Mouse (Mus musculus): ENCODE measurements around the gene Dgke. TPM values are rescaled to one million over a fixed set of nuclear protein-coding genes. Genes with fewer than 3 reads are reported as not detected.

Gene Dgke
- polyA plus RNA-seq, 1 experiment from 2014 or later = 9.5 TPM

GRCm38 (mm10) chr11:89071522-89071921 is 4.9 kb upstream of the Dgke start:
- H3K36me3 ChIP-seq = no peaks in the 10 kb centered on the region
- peaks cover 3% of the 10 kb centered on the region for H3K4me1 ChIP-seq
- no peak overlapping the region for H3K9ac ChIP-seq (replicated peaks)
- 80% methylated on average over 5 of the region's 5 CpGs for WGBS
- no peaks in the 10 kb centered on the region for H3K9me3 ChIP-seq
- no peak overlapping the region for H3K27ac ChIP-seq (replicated peaks)
- no peaks in the 10 kb centered on the region; the same call in 1 of the 2 replicates for H3K27me3 ChIP-seq
- H3K4me3 ChIP-seq = no peak overlapping the region
- no peak overlapping the region for H3K4me2 ChIP-seq (replicated peaks)
- ATAC-seq (ENCODE audit: low FRiP score, low read depth) = no peak

GRCm38 (mm10) chr11:89069303-89069702 is 2.7 kb upstream of the Dgke start:
- H3K36me3 ChIP-seq = no peaks in the 10 kb centered on the region
- H3K9me3 ChIP-seq = no peaks in the 10 kb centered on the region
- H3K27me3 ChIP-seq = no peaks in the 10 kb centered on the region; the same call in 1 of the 2 replicates
- H3K4me2 ChIP-seq (replicated peaks) = no peak overlapping the region
- no peak overlapping the region for H3K27ac ChIP-seq (replicated peaks)
- H3K4me1 ChIP-seq = no peaks in the 10 kb centered on the region
- no peak overlapping the region for H3K9ac ChIP-seq (replicated peaks)
- no peak for ATAC-seq (ENCODE audit: low FRiP score, low read depth)
- 26% methylated on average over 6 of the region's 6 CpGs for WGBS
- no peak overlapping the region for H3K4me3 ChIP-seq

- H3K9ac ChIP-seq (replicated peaks) = no peak overlapping the region
- H3K4me1 ChIP-seq = no peaks in the 10 kb centered on the region
Observed at GRCm38 (mm10) chr11:89068649-89069048, 2.0 kb upstream of the Dgke start.

DNA sequence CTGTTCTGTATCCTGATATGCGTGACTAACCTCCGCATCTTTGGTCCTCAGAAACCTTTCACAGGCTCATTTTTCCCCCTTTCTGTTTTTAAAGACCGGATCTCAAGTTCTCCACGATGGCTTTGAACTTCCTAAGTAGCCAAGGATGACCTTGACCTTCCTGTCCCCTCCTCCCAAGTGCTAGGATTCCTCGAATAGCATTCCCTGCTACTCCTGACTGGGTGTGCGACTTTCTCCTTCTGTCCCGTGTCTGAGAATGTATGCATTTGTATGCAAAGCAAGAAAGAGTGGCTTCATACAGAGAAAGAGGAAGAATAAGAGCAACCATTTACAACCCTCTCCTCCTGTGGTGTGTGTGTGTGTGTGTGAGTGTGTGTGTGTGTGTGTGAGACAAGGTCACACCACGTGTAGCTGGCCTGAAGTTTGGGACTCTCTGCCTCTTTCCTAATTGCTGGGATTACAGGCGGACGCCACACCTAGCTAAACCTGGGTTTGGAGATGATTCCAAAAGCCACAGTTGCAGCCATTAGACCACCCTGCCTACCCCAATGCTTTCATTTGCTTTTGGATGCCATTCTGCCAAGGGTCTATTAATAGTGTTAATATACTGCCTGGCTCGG is 1.3 kb upstream of the Dgke start:
- H3K27me3 ChIP-seq = no peaks in the 10 kb centered on the region; the same call in 1 of the 2 replicates
- no peak for ATAC-seq (ENCODE audit: low FRiP score, low read depth)
- no peaks in the 10 kb centered on the region for H3K9me3 ChIP-seq
- H3K9ac ChIP-seq (replicated peaks) = 0 out of 2 replicates have a peak overlapping the region, but pooled peaks have one; percentile 16
- no peaks in the 10 kb centered on the region for H3K36me3 ChIP-seq
- H3K27ac ChIP-seq (replicated peaks) = no peak overlapping the region
- 75% methylated on average over 11 of the region's 11 CpGs for WGBS
- H3K4me3 ChIP-seq = no peak overlapping the region
- no peaks in the 10 kb centered on the region for H3K4me1 ChIP-seq
- H3K4me2 ChIP-seq (replicated peaks) = no peak overlapping the region

More at GRCm38 (mm10) chr11:89068649-89069048, 2.0 kb upstream of the Dgke start:
- Histone ChIP-seq H3K9me3 (no peaks in the 10 kb centered on the region), H3K27ac (replicated peaks) (no peak overlapping the region), H3K4me2 (replicated peaks) (no peak overlapping the region), H3K36me3 (no peaks in the 10 kb centered on the region), H3K4me3 (no peak overlapping the region), H3K27me3 (no peaks in the 10 kb centered on the region; the same call in 1 of the 2 replicates)
- no peak for ATAC-seq (ENCODE audit: low FRiP score, low read depth)
- WGBS = 94% methylated on average over 14 of the region's 14 CpGs

DNA sequence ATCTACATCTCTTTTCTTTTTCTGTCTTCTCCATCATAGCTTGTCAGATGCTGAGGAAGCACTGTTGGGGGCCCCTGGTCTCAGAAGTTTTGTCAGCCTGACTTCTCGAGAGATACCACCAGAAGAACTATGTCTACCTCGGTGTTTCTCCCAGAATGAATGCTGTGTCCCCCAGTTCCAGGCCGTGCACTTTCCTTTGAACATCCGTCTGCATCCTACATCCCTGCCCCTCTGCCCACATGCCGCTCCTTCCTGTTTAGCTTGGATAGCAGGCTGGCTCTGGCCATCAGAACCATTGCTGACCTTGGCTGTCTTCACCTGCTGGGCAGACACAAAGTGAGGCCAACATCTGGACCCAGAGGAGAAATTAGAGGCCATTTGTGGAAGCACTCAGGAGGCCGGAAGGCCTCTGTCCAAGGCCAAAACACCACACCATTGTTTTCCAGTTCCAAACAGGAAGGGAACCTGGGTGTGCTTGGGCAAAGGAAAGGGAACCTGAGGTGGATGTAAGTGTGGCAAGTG is 712 bp upstream of the Dgke start:
- H3K9ac ChIP-seq (replicated peaks) = no peak overlapping the region
- 71% methylated on average over 6 of the region's 6 CpGs for WGBS
- no peak for ATAC-seq (ENCODE audit: low FRiP score, low read depth)

GRCm38 (mm10) chr11:89066126-89066525 is 524 bp downstream of the Dgke start:
- no peaks in the 10 kb centered on the region for H3K9me3 ChIP-seq
- H3K4me3 ChIP-seq = no peak overlapping the region
- H3K9ac ChIP-seq (replicated peaks) = no peak overlapping the region
- H3K36me3 ChIP-seq = no peaks in the 10 kb centered on the region
- ATAC-seq (ENCODE audit: low FRiP score, low read depth) = no peak
- H3K27ac ChIP-seq (replicated peaks) = no peak overlapping the region
- no peaks in the 10 kb centered on the region; the same call in 1 of the 2 replicates for H3K27me3 ChIP-seq
- no peaks in the 10 kb centered on the region for H3K4me1 ChIP-seq
- no peak overlapping the region for H3K4me2 ChIP-seq (replicated peaks)
- WGBS = 81% methylated on average over 6 of the region's 6 CpGs

More for the DNA sequence above, 712 bp upstream of the Dgke start:
- Histone ChIP-seq H3K27ac (replicated peaks) (no peak overlapping the region), H3K4me3 (no peak overlapping the region), H3K4me2 (replicated peaks) (no peak overlapping the region), H3K4me1 (no peaks in the 10 kb centered on the region), H3K9me3 (no peaks in the 10 kb centered on the region), H3K36me3 (no peaks in the 10 kb centered on the region), H3K27me3 (no peaks in the 10 kb centered on the region; the same call in 1 of the 2 replicates)

- no peak overlapping the region for H3K4me3 ChIP-seq
- no peak for ATAC-seq (ENCODE audit: low FRiP score, low read depth)
- no peaks in the 10 kb centered on the region for H3K9me3 ChIP-seq
- no peak overlapping the region for H3K9ac ChIP-seq (replicated peaks)
- no peaks in the 10 kb centered on the region for H3K36me3 ChIP-seq
- no peaks in the 10 kb centered on the region for H3K27me3 ChIP-seq
- H3K27ac ChIP-seq (replicated peaks) = no peak overlapping the region
- H3K4me2 ChIP-seq (replicated peaks) = no peak overlapping the region
- WGBS = 97% methylated on average over 3 of the region's 3 CpGs
- H3K4me1 ChIP-seq = no peaks in the 10 kb centered on the region
Observed at GRCm38 (mm10) chr11:89065297-89065696, 1.4 kb downstream of the Dgke start.

DNA sequence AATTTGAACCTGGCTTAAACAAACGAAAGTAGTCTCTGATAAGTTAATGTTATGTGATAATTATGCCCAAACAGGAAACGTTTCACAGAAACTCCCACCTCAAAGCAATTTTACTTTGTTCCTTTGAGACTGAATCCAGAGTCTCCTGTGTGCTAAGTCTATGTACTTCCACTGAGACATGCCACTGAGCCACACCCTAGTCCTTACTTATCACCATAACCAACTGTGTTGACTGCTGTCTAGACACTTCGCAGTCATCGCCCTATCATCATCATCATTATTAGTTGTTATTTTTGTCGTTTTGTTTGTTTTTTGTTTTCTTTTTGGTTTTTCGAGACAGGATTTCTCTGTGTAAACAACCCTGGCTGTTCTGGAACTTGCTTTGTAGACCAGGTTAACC is 2.3 kb downstream of the Dgke start:
- no peaks in the 10 kb centered on the region for H3K9me3 ChIP-seq
- H3K4me1 ChIP-seq = peaks cover 7% of the 10 kb centered on the region
- H3K27ac ChIP-seq (replicated peaks) = no peak overlapping the region
- no peak overlapping the region for H3K4me2 ChIP-seq (replicated peaks)
- H3K36me3 ChIP-seq = no peaks in the 10 kb centered on the region
- WGBS = 86% methylated on average over 6 of the region's 6 CpGs
- no peak for ATAC-seq (ENCODE audit: low FRiP score, low read depth)
- H3K9ac ChIP-seq (replicated peaks) = no peak overlapping the region
- no peak overlapping the region for H3K4me3 ChIP-seq
- H3K27me3 ChIP-seq = no peaks in the 10 kb centered on the region

GRCm38 (mm10) chr11:89061362-89061761 is 5.3 kb downstream of the Dgke start:
- no peak for ATAC-seq (ENCODE audit: low FRiP score, low read depth)
- WGBS = 92% methylated on average over 7 of the region's 7 CpGs
- Histone ChIP-seq H3K9me3 (no peaks in the 10 kb centered on the region), H3K27me3 (no peaks in the 10 kb centered on the region), H3K4me1 (peaks cover 20% of the 10 kb centered on the region), H3K4me2 (replicated peaks) (no peak overlapping the region), H3K27ac (replicated peaks) (no peak overlapping the region), H3K4me3 (no peak overlapping the region), H3K9ac (replicated peaks) (no peak overlapping the region), H3K36me3 (no peaks in the 10 kb centered on the region)

GRCm38 (mm10) chr11:89060423-89061089 is 6.1 kb downstream of the Dgke start:
- Histone ChIP-seq H3K4me2 (replicated peaks) (peak overlapping the region; percentile 87), H3K4me3 (peak overlapping the region; percentile 65), H3K4me1 (peaks cover 22% of the 10 kb centered on the region), H3K27me3 (no peaks in the 10 kb centered on the region), H3K9me3 (no peaks in the 10 kb centered on the region), H3K27ac (replicated peaks) (peak overlapping the region; percentile 31), H3K9ac (replicated peaks) (peak overlapping the region; percentile 76), H3K36me3 (no peaks in the 10 kb centered on the region)
- peak; percentile 93 for ATAC-seq (ENCODE audit: low FRiP score, low read depth)
- under 1% methylated on average over 56 of the region's 63 CpGs for WGBS

GRCm38 (mm10) chr11:89059919-89060422 is 6.7 kb downstream of the Dgke start:
- H3K4me2 ChIP-seq (replicated peaks) = peak overlapping the region; percentile 87
- under 1% methylated on average over 31 of the region's 33 CpGs for WGBS
- no peaks in the 10 kb centered on the region for H3K27me3 ChIP-seq
- peak overlapping the region; percentile 31 for H3K27ac ChIP-seq (replicated peaks)
- peak overlapping the region; percentile 65 for H3K4me3 ChIP-seq
- H3K9me3 ChIP-seq = no peaks in the 10 kb centered on the region
- H3K9ac ChIP-seq (replicated peaks) = peak overlapping the region; percentile 76
- ATAC-seq (ENCODE audit: low FRiP score, low read depth) = peak; percentile 78
- 0 out of 2 replicates have a peak, but pooled peaks cover under 1% of the 10 kb centered on the region for H3K36me3 ChIP-seq
- H3K4me1 ChIP-seq = peaks cover 22% of the 10 kb centered on the region
